Mouse (Mus musculus): Measurements from ENCODE around the gene Apbb2. TPM values are rescaled to one million over a fixed set of nuclear protein-coding genes. Genes with fewer than 3 reads are reported as not detected.

Gene Apbb2
- polyA plus RNA-seq, 1 experiment from 2014 or later = 5.9 TPM

GRCm38 (mm10) chr5:66572086-66572855 is 46.3 kb downstream of the Apbb2 start:
- Histone ChIP-seq H3K36me3 (no peaks in the 10 kb centered on the region), H3K9ac (no peak overlapping the region), H3K4me1 (peaks cover 11% of the 10 kb centered on the region; the same call in 1 of the 2 replicates), H3K27me3 (replicated peaks) (0 out of 2 replicates have a peak, but pooled peaks cover 3% of the 10 kb centered on the region), H3K27ac (no peak overlapping the region), H3K9me3 (replicated peaks) (no peaks in the 10 kb centered on the region), H3K4me3 (no peak overlapping the region), H3K4me2 (no peak overlapping the region)
- WGBS (ENCODE audit: insufficient replicate concordance) = 77% methylated on average over 13 of the region's 13 CpGs
- no peak for ATAC-seq

- H3K36me3 ChIP-seq = no peaks in the 10 kb centered on the region
- no peaks in the 10 kb centered on the region for H3K9me3 ChIP-seq (replicated peaks)
- H3K9ac ChIP-seq = no peak overlapping the region
- H3K4me2 ChIP-seq = no peak overlapping the region
- ATAC-seq = no peak
- no peak overlapping the region for H3K27ac ChIP-seq
- H3K4me3 ChIP-seq = no peak overlapping the region
- 85% methylated on average over 5 of the region's 5 CpGs for WGBS (ENCODE audit: insufficient replicate concordance)
- H3K4me1 ChIP-seq = 0 out of 2 replicates have a peak, but pooled peaks cover 5% of the 10 kb centered on the region
- 0 out of 2 replicates have a peak, but pooled peaks cover 3% of the 10 kb centered on the region for H3K27me3 ChIP-seq (replicated peaks)
These were observed 47.9 kb downstream of the Apbb2 start for GRCm38 (mm10) chr5:66570709-66571108.

GRCm38 (mm10) chr5:66569141-66569801 is 49.3 kb downstream of the Apbb2 start:
- Histone ChIP-seq H3K9ac (no peak overlapping the region), H3K4me3 (no peak overlapping the region), H3K27me3 (replicated peaks) (0 out of 2 replicates have a peak, but pooled peaks cover 3% of the 10 kb centered on the region), H3K36me3 (no peaks in the 10 kb centered on the region), H3K4me2 (no peak overlapping the region), H3K9me3 (replicated peaks) (no peaks in the 10 kb centered on the region), H3K27ac (no peak overlapping the region), H3K4me1 (0 out of 2 replicates have a peak, but pooled peaks cover 5% of the 10 kb centered on the region)
- no peak for ATAC-seq
- 51% methylated on average over 9 of the region's 9 CpGs for WGBS (ENCODE audit: insufficient replicate concordance)

GRCm38 (mm10) chr5:66568002-66568401 is 50.6 kb downstream of the Apbb2 start:
- no peak overlapping the region for H3K4me2 ChIP-seq
- 10% methylated on average over 5 of the region's 5 CpGs for WGBS (ENCODE audit: insufficient replicate concordance)
- no peak overlapping the region for H3K9ac ChIP-seq
- no peak overlapping the region for H3K27ac ChIP-seq
- H3K27me3 ChIP-seq (replicated peaks) = no peaks in the 10 kb centered on the region
- H3K36me3 ChIP-seq = no peaks in the 10 kb centered on the region
- ATAC-seq = no peak
- H3K9me3 ChIP-seq (replicated peaks) = no peaks in the 10 kb centered on the region
- no peak overlapping the region for H3K4me3 ChIP-seq
- H3K4me1 ChIP-seq = 0 out of 2 replicates have a peak, but pooled peaks cover 5% of the 10 kb centered on the region

GRCm38 (mm10) chr5:66567424-66567823 is 51.2 kb downstream of the Apbb2 start:
- no peak for ATAC-seq
- Histone ChIP-seq H3K4me3 (no peak overlapping the region), H3K27me3 (replicated peaks) (no peaks in the 10 kb centered on the region; the same call in 1 of the 2 replicates), H3K4me2 (no peak overlapping the region), H3K4me1 (0 out of 2 replicates have a peak, but pooled peaks cover 5% of the 10 kb centered on the region), H3K9me3 (replicated peaks) (no peaks in the 10 kb centered on the region), H3K9ac (no peak overlapping the region), H3K27ac (no peak overlapping the region), H3K36me3 (no peaks in the 10 kb centered on the region)
- 66% methylated on average over 6 of the region's 6 CpGs for WGBS (ENCODE audit: insufficient replicate concordance)

- Histone ChIP-seq H3K9me3 (replicated peaks) (no peaks in the 10 kb centered on the region; the same call in 1 of the 2 replicates), H3K27ac (no peak overlapping the region), H3K9ac (no peak overlapping the region), H3K27me3 (replicated peaks) (no peaks in the 10 kb centered on the region; the same call in 1 of the 2 replicates), H3K4me1 (0 out of 2 replicates have a peak, but pooled peaks cover 3% of the 10 kb centered on the region), H3K4me2 (no peak overlapping the region), H3K36me3 (no peaks in the 10 kb centered on the region), H3K4me3 (no peak overlapping the region)
- no peak for ATAC-seq
- 21% methylated on average over 8 of the region's 8 CpGs for WGBS (ENCODE audit: insufficient replicate concordance)
These were observed 58.9 kb downstream of the Apbb2 start for GRCm38 (mm10) chr5:66559591-66560175.

GRCm38 (mm10) chr5:66558094-66558493 is 60.5 kb downstream of the Apbb2 start:
- ATAC-seq = no peak
- 0 out of 2 replicates have a peak, but pooled peaks cover 3% of the 10 kb centered on the region for H3K4me1 ChIP-seq
- WGBS (ENCODE audit: insufficient replicate concordance) = 74% methylated on average over 7 of the region's 7 CpGs

GRCm38 (mm10) chr5:66553933-66554332 is 64.7 kb downstream of the Apbb2 start:
- ATAC-seq = no peak
- H3K9ac ChIP-seq = no peak overlapping the region
- no peak overlapping the region for H3K27ac ChIP-seq

More at GRCm38 (mm10) chr5:66558094-66558493, 60.5 kb downstream of the Apbb2 start:
- H3K27me3 ChIP-seq (replicated peaks) = no peaks in the 10 kb centered on the region; the same call in 1 of the 2 replicates
- H3K27ac ChIP-seq = no peak overlapping the region
- H3K36me3 ChIP-seq = no peaks in the 10 kb centered on the region
- H3K4me2 ChIP-seq = no peak overlapping the region
- no peaks in the 10 kb centered on the region; the same call in 1 of the 2 replicates for H3K9me3 ChIP-seq (replicated peaks)
- no peak overlapping the region for H3K9ac ChIP-seq
- H3K4me3 ChIP-seq = no peak overlapping the region

GRCm38 (mm10) chr5:66552246-66552645 is 66.3 kb downstream of the Apbb2 start:
- Histone ChIP-seq H3K36me3 (no peaks in the 10 kb centered on the region), H3K4me1 (no peaks in the 10 kb centered on the region), H3K9me3 (replicated peaks) (no peaks in the 10 kb centered on the region; the same call in 1 of the 2 replicates), H3K9ac (no peak overlapping the region), H3K27me3 (replicated peaks) (no peaks in the 10 kb centered on the region), H3K27ac (no peak overlapping the region), H3K4me3 (no peak overlapping the region), H3K4me2 (no peak overlapping the region)
- no peak for ATAC-seq
- 62% methylated on average over 9 of the region's 9 CpGs for WGBS (ENCODE audit: insufficient replicate concordance)

More at GRCm38 (mm10) chr5:66553933-66554332, 64.7 kb downstream of the Apbb2 start:
- Histone ChIP-seq H3K4me2 (no peak overlapping the region), H3K36me3 (no peaks in the 10 kb centered on the region), H3K27me3 (replicated peaks) (no peaks in the 10 kb centered on the region), H3K4me1 (no peaks in the 10 kb centered on the region), H3K9me3 (replicated peaks) (no peaks in the 10 kb centered on the region; the same call in 1 of the 2 replicates), H3K4me3 (no peak overlapping the region)

GRCm38 (mm10) chr5:66550292-66550691 is 68.3 kb downstream of the Apbb2 start:
- Histone ChIP-seq H3K9ac (no peak overlapping the region), H3K9me3 (replicated peaks) (no peaks in the 10 kb centered on the region; the same call in 1 of the 2 replicates), H3K36me3 (no peaks in the 10 kb centered on the region), H3K27ac (no peak overlapping the region), H3K27me3 (replicated peaks) (no peaks in the 10 kb centered on the region), H3K4me3 (no peak overlapping the region), H3K4me2 (no peak overlapping the region), H3K4me1 (no peaks in the 10 kb centered on the region)
- no peak for ATAC-seq
- WGBS (ENCODE audit: insufficient replicate concordance) = 67% methylated on average over 5 of the region's 5 CpGs

- no peaks in the 10 kb centered on the region for H3K9me3 ChIP-seq (replicated peaks)
- H3K36me3 ChIP-seq = no peaks in the 10 kb centered on the region
- WGBS (ENCODE audit: insufficient replicate concordance) = 43% methylated on average over 1 of the region's 1 CpGs
- no peak overlapping the region for H3K27ac ChIP-seq
- H3K4me3 ChIP-seq = no peak overlapping the region
- no peaks in the 10 kb centered on the region for H3K27me3 ChIP-seq (replicated peaks)
- no peak overlapping the region for H3K9ac ChIP-seq
- H3K4me2 ChIP-seq = no peak overlapping the region
- ATAC-seq = no peak
- no peaks in the 10 kb centered on the region for H3K4me1 ChIP-seq
These were observed 68.9 kb downstream of the Apbb2 start for GRCm38 (mm10) chr5:66549691-66550090.
